Mouse (Mus musculus) myocyte (in vitro differentiated cells): ENCODE data around the gene Nop58. TPM values are rescaled to one million over a fixed set of nuclear protein-coding genes. Genes with fewer than 3 reads are reported as not detected.

Source experiments
- H3K27me3 ChIP-seq: one replicate; pipeline ENCODE4 v1.6.1; 2011; ENCODE audit not compliant: control insufficient read depth, insufficient read depth, insufficient read length
- H3K36me3 ChIP-seq: one replicate; pipeline ENCODE4 v1.6.1; 2011; ENCODE audit not compliant: control insufficient read depth, insufficient read depth
- H3K4me2 ChIP-seq: one replicate; pipeline ENCODE4 v1.6.1; 2011; ENCODE audit warnings: low read depth, control low read depth
- H3K4me3 ChIP-seq: one replicate; pipeline ENCODE4 v1.5.1; 2011; ENCODE audit warnings: mild to moderate bottlenecking, control low read depth, moderate library complexity
- H3K79me2 ChIP-seq: one replicate; pipeline ENCODE4 v1.6.1; 2011; ENCODE audit not compliant: control insufficient read depth, insufficient read depth
- H3ac ChIP-seq: one replicate; pipeline ENCODE4 v1.6.1; 2011; ENCODE audit not compliant: control insufficient read depth, insufficient read length
- CEBPB ChIP-seq: IDR thresholded peaks from 2 replicates; pipeline ENCODE4 v1.6.1; 2011; ENCODE audit warnings: mild to moderate bottlenecking, moderate library complexity; ENCODE audit not compliant: poor library complexity, insufficient read depth, severe bottlenecking
- E2F4 ChIP-seq: IDR thresholded peaks from one replicate; pipeline ENCODE4 v1.6.1; 2011; ENCODE audit warnings: mild to moderate bottlenecking, control low read depth, moderate library complexity; ENCODE audit not compliant: insufficient read depth
- MAX ChIP-seq: IDR thresholded peaks from one replicate; pipeline ENCODE4 v1.6.1; 2011; ENCODE audit warnings: low read depth, mild to moderate bottlenecking, control low read depth
- MYOD1 ChIP-seq, 3 experiments: IDR thresholded peaks; one replicate each; pipeline ENCODE4 v1.6.1; 2011; ENCODE audit warnings: control low read depth in 2 of 3, low read depth in 2 of 3, mild to moderate bottlenecking in 2 of 3, moderate library complexity in 1 of 3; ENCODE audit not compliant: insufficient read length in 2 of 3, control insufficient read depth in 1 of 3
- MYOG ChIP-seq, 3 experiments: IDR thresholded peaks; one replicate each; pipeline ENCODE4 v1.6.1; 2011; ENCODE audit warnings: control low read depth in 2 of 3, low read depth in 2 of 3, mild to moderate bottlenecking in 2 of 3; ENCODE audit not compliant: insufficient read length in 2 of 3, control insufficient read depth in 1 of 3, insufficient read depth in 1 of 3
- POLR2A ChIP-seq: IDR thresholded peaks from one replicate; pipeline ENCODE4 v1.6.1; 2011; ENCODE audit warnings: low read depth, mild to moderate bottlenecking, control low read depth, moderate library complexity; ENCODE audit not compliant: insufficient read length
- POLR2AphosphoS2 ChIP-seq: IDR thresholded peaks from one replicate; pipeline ENCODE4 v1.6.1; 2011; ENCODE audit warnings: low read depth, control low read depth; ENCODE audit not compliant: insufficient read length
- REST ChIP-seq: IDR thresholded peaks from one replicate; pipeline ENCODE4 v1.6.1; 2011; ENCODE audit warnings: mild to moderate bottlenecking, control low read depth, moderate library complexity; ENCODE audit not compliant: insufficient read depth, insufficient read length
- SRF ChIP-seq: IDR thresholded peaks from one replicate; pipeline ENCODE4 v1.6.1; 2011; ENCODE audit warnings: low read depth; ENCODE audit not compliant: control insufficient read depth, insufficient read length
- TCF12 ChIP-seq: IDR thresholded peaks from one replicate; pipeline ENCODE4 v1.6.1; 2011; ENCODE audit warnings: mild to moderate bottlenecking, control low read depth; ENCODE audit not compliant: poor library complexity, insufficient read depth, severe bottlenecking
- TCF3 ChIP-seq: IDR thresholded peaks from one replicate; pipeline ENCODE4 v1.6.1; 2011; ENCODE audit warnings: low read depth, control low read depth; ENCODE audit not compliant: insufficient read length
- USF1 ChIP-seq: IDR thresholded peaks from one replicate; pipeline ENCODE4 v1.6.1; 2011; ENCODE audit warnings: low read depth, mild to moderate bottlenecking, control low read depth, moderate library complexity
- polyA plus RNA-seq: library from polyadenylated mRNA; unstranded; fragments of >200 nt; fragmentation: generic; extraction: Trizol; gene quantifications from one replicate; pipeline ENCODE4 v1.2.1, GENCODE M21; 2012; ENCODE audit warnings: missing spikeins

Gene Nop58
- polyA plus RNA-seq, 1 experiment = 56.9 TPM

- TF ChIP-seq CEBPB = no peak
- no peak for TF ChIP-seq TCF12
- TF ChIP-seq USF1 = no peak
- TF ChIP-seq E2F4 = no peak
- no peak for TF ChIP-seq MYOD1 (IDR thresholded peaks at IDR 0.05; ENCODE audit: control insufficient read depth in 1 of 3, insufficient read length in 2 of 3, low read depth in 2 of 3)
- no peak for TF ChIP-seq TCF3
- TF ChIP-seq REST = no peak
- TF ChIP-seq SRF = no peak
- TF ChIP-seq POLR2A = no peak
- TF ChIP-seq POLR2AphosphoS2 = no peak
- no peak for TF ChIP-seq MYOG (IDR thresholded peaks at IDR 0.05; ENCODE audit: control insufficient read depth in 1 of 3, insufficient read depth in 1 of 3, insufficient read length in 2 of 3, low read depth in 2 of 3)
- no peak for TF ChIP-seq MAX
- Histone ChIP-seq H3K36me3 (peaks cover 45% of the 10 kb centered on the region), H3K79me2 (peaks cover 93% of the 10 kb centered on the region), H3K4me3 (no peak overlapping the region), H3K4me2 (no peak overlapping the region), H3K27me3 (no peaks in the 10 kb centered on the region), H3ac (no peak overlapping the region)
These were observed 5.7 kb downstream of the Nop58 start for GRCm38 (mm10) chr1:59690467-59690866.

GRCm38 (mm10) chr1:59697751-59698150 is 13.0 kb downstream of the Nop58 start:
- peaks cover 25% of the 10 kb centered on the region for H3K79me2 ChIP-seq
- TF ChIP-seq TCF3 (no peak), REST (no peak), POLR2AphosphoS2 (no peak), MAX (no peak), POLR2A (no peak), MYOD1 (IDR thresholded peaks at IDR 0.05; ENCODE audit: control insufficient read depth in 1 of 3, insufficient read length in 2 of 3, low read depth in 2 of 3) (no peak), SRF (no peak), TCF12 (no peak), MYOG (IDR thresholded peaks at IDR 0.05; ENCODE audit: control insufficient read depth in 1 of 3, insufficient read depth in 1 of 3, insufficient read length in 2 of 3, low read depth in 2 of 3) (no peak), E2F4 (no peak), USF1 (no peak), CEBPB (no peak)
- H3K36me3 ChIP-seq = peaks cover 84% of the 10 kb centered on the region
- H3K27me3 ChIP-seq = no peaks in the 10 kb centered on the region
- no peak overlapping the region for H3K4me3 ChIP-seq
- H3ac ChIP-seq = no peak overlapping the region
- H3K4me2 ChIP-seq = no peak overlapping the region

GRCm38 (mm10) chr1:59698207-59698606 is 13.4 kb downstream of the Nop58 start:
- H3K36me3 ChIP-seq = peaks cover 84% of the 10 kb centered on the region
- no peak overlapping the region for H3K4me2 ChIP-seq
- no peak overlapping the region for H3K4me3 ChIP-seq
- peaks cover 21% of the 10 kb centered on the region for H3K79me2 ChIP-seq
- no peaks in the 10 kb centered on the region for H3K27me3 ChIP-seq
- no peak overlapping the region for H3ac ChIP-seq
- TF ChIP-seq POLR2A = no peak
- TF ChIP-seq E2F4 = no peak
- TF ChIP-seq CEBPB = no peak
- no peak for TF ChIP-seq POLR2AphosphoS2
- TF ChIP-seq TCF12 = no peak
- no peak for TF ChIP-seq TCF3
- TF ChIP-seq MYOD1 (IDR thresholded peaks at IDR 0.05; ENCODE audit: control insufficient read depth in 1 of 3, insufficient read length in 2 of 3, low read depth in 2 of 3) = no peak
- no peak for TF ChIP-seq MYOG (IDR thresholded peaks at IDR 0.05; ENCODE audit: control insufficient read depth in 1 of 3, insufficient read depth in 1 of 3, insufficient read length in 2 of 3, low read depth in 2 of 3)
- TF ChIP-seq USF1 = no peak
- no peak for TF ChIP-seq MAX
- no peak for TF ChIP-seq REST
- no peak for TF ChIP-seq SRF

- Histone ChIP-seq H3K4me2 (no peak overlapping the region), H3K79me2 (no peaks in the 10 kb centered on the region), H3ac (no peak overlapping the region), H3K4me3 (no peak overlapping the region), H3K27me3 (no peaks in the 10 kb centered on the region), H3K36me3 (peaks cover 92% of the 10 kb centered on the region)
- TF ChIP-seq SRF (no peak), MAX (no peak), REST (no peak), POLR2A (no peak), E2F4 (no peak), TCF12 (no peak), MYOD1 (IDR thresholded peaks at IDR 0.05; ENCODE audit: control insufficient read depth in 1 of 3, insufficient read length in 2 of 3, low read depth in 2 of 3) (no peak), CEBPB (no peak), MYOG (IDR thresholded peaks at IDR 0.05; ENCODE audit: control insufficient read depth in 1 of 3, insufficient read depth in 1 of 3, insufficient read length in 2 of 3, low read depth in 2 of 3) (no peak), TCF3 (no peak), USF1 (no peak), POLR2AphosphoS2 (no peak)
These were observed 17.0 kb downstream of the Nop58 start for GRCm38 (mm10) chr1:59701766-59702165.

GRCm38 (mm10) chr1:59719900-59720299 is 35.1 kb downstream of the Nop58 start:
- Histone ChIP-seq H3K27me3 (no peaks in the 10 kb centered on the region), H3K4me2 (no peak overlapping the region), H3K4me3 (no peak overlapping the region), H3ac (no peak overlapping the region), H3K36me3 (peaks cover 5% of the 10 kb centered on the region), H3K79me2 (no peaks in the 10 kb centered on the region)
- TF ChIP-seq CEBPB (no peak), MYOG (IDR thresholded peaks at IDR 0.05; ENCODE audit: control insufficient read depth in 1 of 3, insufficient read depth in 1 of 3, insufficient read length in 2 of 3, low read depth in 2 of 3) (no peak)
